Mouse (Mus musculus): ENCODE measurements around the gene Ngdn. TPM values are rescaled to one million over a fixed set of nuclear protein-coding genes. Genes with fewer than 3 reads are reported as not detected.
A peak's percentile ranks its signal among the peaks of the same experiment; 100 is the strongest.

Ngdn gene
- polyA plus RNA-seq, 2 experiments = 62.6 to 66.8 TPM

GRCm38 (mm10) chr14:55059931-55060330 is 44.7 kb downstream of the Ngdn start:
- Histone ChIP-seq H3K36me3 (ENCODE audit: control insufficient read depth, insufficient read depth, low read length) (no peaks in the 10 kb centered on the region; the same call in 1 of the 2 replicates), H3K27me3 (ENCODE audit: control insufficient read depth, insufficient read depth, low read length) (no peaks in the 10 kb centered on the region), H3K9ac (ENCODE audit: low read depth, low read length, severe bottlenecking) (no peak overlapping the region), H3K4me3 (replicated peaks; ENCODE audit: low read length) (no peak overlapping the region), H3K27ac (replicated peaks; ENCODE audit: low read depth, low read length) (no peak overlapping the region), H3K9me3 (ENCODE audit: control insufficient read depth, low read length) (no peaks in the 10 kb centered on the region), H3K4me1 (ENCODE audit: control insufficient read depth, insufficient read depth, low read length) (peaks cover 18% of the 10 kb centered on the region), H3K4me2 (replicated peaks; ENCODE audit: low read depth, low read length, severe bottlenecking) (no peak overlapping the region)
- WGBS = 71% methylated on average over 5 of the region's 5 CpGs
- DNase-seq (ENCODE audit: low spot score) (no peak), ATAC-seq (ENCODE audit: low FRiP score, low read depth) (no peak)
- no peak for TF ChIP-seq POLR2A (IDR thresholded peaks at IDR 0.05; ENCODE audit: borderline replicate concordance, extremely low read depth, insufficient read depth, insufficient read length)

DNA sequence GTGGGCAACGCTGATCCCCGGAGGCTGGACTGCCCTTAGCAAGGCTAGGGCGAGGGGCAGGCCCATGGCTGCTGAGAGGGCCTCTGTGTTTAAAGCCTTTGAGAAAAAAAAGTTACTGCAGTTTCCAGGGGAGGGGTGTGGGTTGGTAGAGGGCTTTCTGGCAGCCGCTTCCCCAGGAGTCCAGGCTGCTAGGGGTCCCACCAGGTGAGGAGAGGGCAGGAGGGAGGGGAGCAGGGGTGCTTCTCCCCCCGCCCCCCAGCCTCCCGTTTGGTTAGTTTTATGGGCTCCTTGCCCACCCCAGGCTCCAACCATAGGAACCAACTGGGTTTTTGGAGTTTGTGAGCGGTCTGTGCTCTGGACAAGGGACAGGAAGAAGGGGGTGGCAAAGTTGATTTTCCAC is 46.6 kb downstream of the Ngdn start:
- peaks cover 14% of the 10 kb centered on the region for H3K36me3 ChIP-seq (ENCODE audit: control insufficient read depth, insufficient read depth, low read length)
- no peaks in the 10 kb centered on the region for H3K27me3 ChIP-seq (ENCODE audit: control insufficient read depth, insufficient read depth, low read length)
- no peak for TF ChIP-seq POLR2A (IDR thresholded peaks at IDR 0.05; ENCODE audit: borderline replicate concordance, extremely low read depth, insufficient read depth, insufficient read length)
- H3K9me3 ChIP-seq (ENCODE audit: control insufficient read depth, low read length) = no peaks in the 10 kb centered on the region
- ATAC-seq (ENCODE audit: low FRiP score, low read depth) = no peak; the same call in 1 of the 2 replicates
- WGBS = 27% methylated on average over 7 of the region's 7 CpGs
- peak overlapping the region; percentile 39; the same call in 1 of the 2 replicates for H3K4me2 ChIP-seq (replicated peaks; ENCODE audit: low read depth, low read length, severe bottlenecking)
- no peak overlapping the region for H3K27ac ChIP-seq (replicated peaks; ENCODE audit: low read depth, low read length)
- DNase-seq (ENCODE audit: low spot score) = no peak
- no peak overlapping the region for H3K9ac ChIP-seq (ENCODE audit: low read depth, low read length, severe bottlenecking)
- H3K4me1 ChIP-seq (ENCODE audit: control insufficient read depth, insufficient read depth, low read length) = peaks cover 18% of the 10 kb centered on the region
- H3K4me3 ChIP-seq (replicated peaks; ENCODE audit: low read length) = no peak overlapping the region

DNA sequence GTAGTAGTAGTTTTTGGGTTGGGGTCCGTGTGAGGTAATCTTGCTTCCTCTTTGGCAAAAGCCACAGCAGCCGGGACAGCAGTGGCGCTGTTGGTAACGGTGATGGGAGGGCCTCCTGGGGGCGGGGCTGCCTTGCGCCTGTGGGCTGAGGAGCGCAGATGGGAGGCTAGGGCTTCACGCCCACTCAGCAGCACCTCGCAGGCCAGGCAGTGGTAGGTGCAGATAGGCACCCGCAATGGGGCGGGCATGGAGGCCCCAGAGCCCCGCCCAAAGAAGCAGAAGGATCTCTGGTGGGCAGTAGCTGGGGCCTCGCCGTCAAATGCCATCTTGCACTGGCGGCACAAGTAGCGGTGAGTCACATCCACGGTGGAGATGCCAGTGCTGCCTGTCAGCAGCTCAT is 47.4 kb downstream of the Ngdn start:
- Histone ChIP-seq H3K27ac (replicated peaks; ENCODE audit: low read depth, low read length) (no peak overlapping the region), H3K9ac (ENCODE audit: low read depth, low read length, severe bottlenecking) (peak overlapping the region; percentile 40), H3K36me3 (ENCODE audit: control insufficient read depth, insufficient read depth, low read length) (peaks cover 17% of the 10 kb centered on the region), H3K4me3 (replicated peaks; ENCODE audit: low read length) (peak overlapping the region; percentile 13; the same call in 1 of the 2 replicates), H3K27me3 (ENCODE audit: control insufficient read depth, insufficient read depth, low read length) (no peaks in the 10 kb centered on the region), H3K4me2 (replicated peaks; ENCODE audit: low read depth, low read length, severe bottlenecking) (peak overlapping the region; percentile 39), H3K9me3 (ENCODE audit: control insufficient read depth, low read length) (no peaks in the 10 kb centered on the region), H3K4me1 (ENCODE audit: control insufficient read depth, insufficient read depth, low read length) (peaks cover 18% of the 10 kb centered on the region)
- WGBS = 12% methylated on average over 17 of the region's 17 CpGs
- no peak for TF ChIP-seq POLR2A (IDR thresholded peaks at IDR 0.05; ENCODE audit: borderline replicate concordance, extremely low read depth, insufficient read depth, insufficient read length)
- DNase-seq (ENCODE audit: low spot score) (peak; percentile 10), ATAC-seq (ENCODE audit: low FRiP score, low read depth) (0 out of 2 replicates have a peak, but pooled peaks have one; percentile 50)

DNA sequence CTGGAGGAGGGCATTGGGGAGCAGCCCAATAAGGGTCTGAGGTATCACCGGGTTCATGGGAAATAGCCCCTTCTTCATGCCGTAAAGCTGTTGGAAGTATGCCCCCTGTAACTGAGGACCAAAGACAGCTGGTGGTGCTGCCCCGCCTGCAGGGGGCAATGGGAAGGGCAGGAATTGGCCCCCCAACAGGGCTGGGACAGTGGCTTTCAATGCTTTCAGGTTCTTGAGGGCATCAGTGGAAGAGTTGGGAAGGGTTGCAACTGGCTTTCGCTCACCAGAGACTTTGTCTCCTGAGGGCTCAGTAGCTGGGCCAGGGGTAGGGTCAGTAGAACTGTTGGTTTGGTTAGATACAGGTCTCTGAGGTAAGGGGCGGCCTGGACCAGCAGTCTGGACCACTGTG is 47.9 kb downstream of the Ngdn start:
- Histone ChIP-seq H3K9me3 (ENCODE audit: control insufficient read depth, low read length) (no peaks in the 10 kb centered on the region), H3K27me3 (ENCODE audit: control insufficient read depth, insufficient read depth, low read length) (no peaks in the 10 kb centered on the region), H3K4me2 (replicated peaks; ENCODE audit: low read depth, low read length, severe bottlenecking) (0 out of 2 replicates have a peak overlapping the region, but pooled peaks have one; percentile 39), H3K4me1 (ENCODE audit: control insufficient read depth, insufficient read depth, low read length) (peaks cover 18% of the 10 kb centered on the region), H3K9ac (ENCODE audit: low read depth, low read length, severe bottlenecking) (0 out of 2 replicates have a peak overlapping the region, but pooled peaks have one; percentile 40), H3K4me3 (replicated peaks; ENCODE audit: low read length) (no peak overlapping the region), H3K27ac (replicated peaks; ENCODE audit: low read depth, low read length) (no peak overlapping the region), H3K36me3 (ENCODE audit: control insufficient read depth, insufficient read depth, low read length) (peaks cover 18% of the 10 kb centered on the region)
- ATAC-seq (ENCODE audit: low FRiP score, low read depth) (no peak), DNase-seq (ENCODE audit: low spot score) (no peak)
- 77% methylated on average over 5 of the region's 5 CpGs for WGBS
- no peak for TF ChIP-seq POLR2A (IDR thresholded peaks at IDR 0.05; ENCODE audit: borderline replicate concordance, extremely low read depth, insufficient read depth, insufficient read length)

GRCm38 (mm10) chr14:55063581-55064381 is 48.5 kb downstream of the Ngdn start:
- DNase-seq (ENCODE audit: low spot score) (no peak), ATAC-seq (ENCODE audit: low FRiP score, low read depth) (no peak)
- Histone ChIP-seq H3K9me3 (ENCODE audit: control insufficient read depth, low read length) (no peaks in the 10 kb centered on the region), H3K4me1 (ENCODE audit: control insufficient read depth, insufficient read depth, low read length) (peaks cover 18% of the 10 kb centered on the region), H3K4me2 (replicated peaks; ENCODE audit: low read depth, low read length, severe bottlenecking) (no peak overlapping the region), H3K36me3 (ENCODE audit: control insufficient read depth, insufficient read depth, low read length) (peaks cover 18% of the 10 kb centered on the region), H3K27me3 (ENCODE audit: control insufficient read depth, insufficient read depth, low read length) (no peaks in the 10 kb centered on the region), H3K27ac (replicated peaks; ENCODE audit: low read depth, low read length) (no peak overlapping the region), H3K9ac (ENCODE audit: low read depth, low read length, severe bottlenecking) (no peak overlapping the region), H3K4me3 (replicated peaks; ENCODE audit: low read length) (no peak overlapping the region)
- no peak for TF ChIP-seq POLR2A (IDR thresholded peaks at IDR 0.05; ENCODE audit: borderline replicate concordance, extremely low read depth, insufficient read depth, insufficient read length)
- WGBS = 87% methylated on average over 16 of the region's 22 CpGs
